Mouse (Mus musculus) limb, embryonic 14.5 days (tissue): ENCODE results near the gene Tnr. TPM values are rescaled to one million over a fixed set of nuclear protein-coding genes. Genes with fewer than 3 reads are reported as not detected.

Experiments
- ATAC-seq: fragments of 200-750 bp; cut with Nextera tagmentation; 2 replicates; pipeline ENCODE4 v1.8.0; 2017; ENCODE audit warnings: low read depth, moderate number of reproducible peaks, moderate TSS enrichment; ENCODE audit not compliant: low FRiP score
- DNase-seq: peaks from one replicate; pipeline ENCODE4 v3.0.0-alpha.2; 2015; ENCODE audit warnings: low spot score
- H3K27ac ChIP-seq: fragments of 300-500 bp; sonication (generic); replicated peaks from 2 replicates; pipeline ENCODE4 v1.5.1; 2014; ENCODE audit warnings: low read depth, mild to moderate bottlenecking, low read length, moderate library complexity, mixed read lengths
- H3K27me3 ChIP-seq: fragments of 300-500 bp; sonication (generic); 2 replicates; pipeline ENCODE4 v1.6.1; 2014; ENCODE audit warnings: low read length, mixed read lengths; ENCODE audit not compliant: control insufficient read depth, insufficient read depth
- H3K36me3 ChIP-seq: fragments of 300-500 bp; sonication (generic); 2 replicates; pipeline ENCODE4 v1.6.1; 2014; ENCODE audit warnings: mild to moderate bottlenecking, low read length, moderate library complexity, mixed read lengths; ENCODE audit not compliant: control insufficient read depth, insufficient read depth
- H3K4me1 ChIP-seq: fragments of 300-500 bp; sonication (generic); 2 replicates; pipeline ENCODE4 v1.6.1; 2014; ENCODE audit warnings: antibody characterized with exemption, low read length, mixed read lengths; ENCODE audit not compliant: control insufficient read depth, insufficient read depth
- H3K4me2 ChIP-seq: fragments of 300-500 bp; sonication (generic); replicated peaks from 2 replicates; pipeline ENCODE4 v1.6.1; 2014; ENCODE audit warnings: low read depth, mild to moderate bottlenecking, low read length, moderate library complexity; ENCODE audit not compliant: severe bottlenecking
- H3K4me3 ChIP-seq: fragments of 300-500 bp; sonication (generic); replicated peaks from 2 replicates; pipeline ENCODE4 v1.5.1; 2014; ENCODE audit warnings: low read length
- H3K9ac ChIP-seq: fragments of 300-500 bp; sonication (generic); 2 replicates; pipeline ENCODE4 v1.6.1; 2014; ENCODE audit warnings: mild to moderate bottlenecking, low read depth, low read length, moderate library complexity; ENCODE audit not compliant: severe bottlenecking
- H3K9me3 ChIP-seq: fragments of 300-500 bp; sonication (generic); 2 replicates; pipeline ENCODE4 v1.6.1; 2016; ENCODE audit warnings: low read length; ENCODE audit not compliant: control insufficient read depth
- POLR2A ChIP-seq: fragments of 200-500 bp; IDR thresholded peaks from 2 replicates; pipeline ENCODE4 v1.8.0; 2012; ENCODE audit warnings: inconsistent platforms, mild to moderate bottlenecking, moderate library complexity, borderline replicate concordance; ENCODE audit not compliant: insufficient read depth, insufficient read length; ENCODE audit errors: extremely low read depth
- WGBS: fragments of 180-500 bp; shearing (Covaris S2); extraction: QIAGEN DNeasy Blood & Tissue Kit; methylation state at CpG from one replicate; pipeline ENCODE4 v1.1.7; 2014; 5-methylcytosine and 5-hydroxymethylcytosine counted together
- polyA plus RNA-seq, 2 experiments: library from polyadenylated mRNA; depleted of rRNA in 1 of 2; stranded (reverse) in 1 of 2; unstranded in 1 of 2; fragments of >200 nt; fragmentation: Nextera tagmentation in 1 of 2; extraction: Ambion mirVana in 1 of 2; gene quantifications; 2 replicates each; pipeline versions ENCODE4 v1.2.1 to v1.2.3; 2012 to 2014

Tnr gene
- polyA plus RNA-seq, 2 experiments: 0.03 to 0.15 TPM

- Histone ChIP-seq H3K27me3 (no peaks in the 10 kb centered on the region), H3K9me3 (no peaks in the 10 kb centered on the region), H3K9ac (no peak overlapping the region), H3K4me2 (no peak overlapping the region), H3K4me1 (no peaks in the 10 kb centered on the region), H3K36me3 (no peaks in the 10 kb centered on the region), H3K27ac (no peak overlapping the region), H3K4me3 (no peak overlapping the region)
- TF ChIP-seq POLR2A: no peak
- no peak for DNase-seq
- 75% methylated on average over 3 of the region's 3 CpGs for WGBS
- ATAC-seq: no peak
Measured at GRCm38 (mm10) chr1:159900639-159901038, 377.1 kb downstream of the Tnr start.

- no peak overlapping the region for H3K9ac ChIP-seq
- DNase-seq: no peak
- H3K27me3 ChIP-seq: no peaks in the 10 kb centered on the region
- no peak for ATAC-seq
- no peak overlapping the region for H3K4me2 ChIP-seq
- no peaks in the 10 kb centered on the region for H3K4me1 ChIP-seq
- H3K9me3 ChIP-seq: no peaks in the 10 kb centered on the region
- no peak for TF ChIP-seq POLR2A
- 81% methylated on average over 7 of the region's 7 CpGs for WGBS
- H3K27ac ChIP-seq: no peak overlapping the region
- H3K4me3 ChIP-seq: no peak overlapping the region
- no peaks in the 10 kb centered on the region for H3K36me3 ChIP-seq
Measured at GRCm38 (mm10) chr1:159901366-159902119, 378.0 kb downstream of the Tnr start.

GRCm38 (mm10) chr1:159902120-159902497, 378.5 kb downstream of the Tnr start:
- Histone ChIP-seq H3K4me1 (no peaks in the 10 kb centered on the region), H3K36me3 (no peaks in the 10 kb centered on the region), H3K9me3 (no peaks in the 10 kb centered on the region), H3K4me2 (no peak overlapping the region), H3K27ac (no peak overlapping the region), H3K27me3 (no peaks in the 10 kb centered on the region), H3K4me3 (no peak overlapping the region), H3K9ac (no peak overlapping the region)
- DNase-seq (no peak), ATAC-seq (no peak)
- TF ChIP-seq POLR2A: no peak
- 88% methylated on average over 4 of the region's 4 CpGs for WGBS

GRCm38 (mm10) chr1:159911006-159911405, 387.4 kb downstream of the Tnr start:
- DNase-seq (peak; percentile 22), ATAC-seq (no peak)
- WGBS: 34% methylated on average over 5 of the region's 5 CpGs
- H3K4me1 ChIP-seq: no peaks in the 10 kb centered on the region
- no peak overlapping the region for H3K4me3 ChIP-seq
- H3K9me3 ChIP-seq: no peaks in the 10 kb centered on the region
- no peak overlapping the region for H3K9ac ChIP-seq
- H3K27ac ChIP-seq: no peak overlapping the region
- H3K4me2 ChIP-seq: no peak overlapping the region
- no peaks in the 10 kb centered on the region for H3K27me3 ChIP-seq
- no peak for TF ChIP-seq POLR2A
- H3K36me3 ChIP-seq: no peaks in the 10 kb centered on the region

GRCm38 (mm10) chr1:159914726-159915125, 391.2 kb downstream of the Tnr start:
- Histone ChIP-seq H3K27me3 (no peaks in the 10 kb centered on the region), H3K27ac (no peak overlapping the region), H3K9ac (no peak overlapping the region), H3K4me3 (no peak overlapping the region), H3K4me1 (no peaks in the 10 kb centered on the region), H3K4me2 (no peak overlapping the region), H3K9me3 (no peaks in the 10 kb centered on the region), H3K36me3 (no peaks in the 10 kb centered on the region)
- no peak for DNase-seq
- ATAC-seq: no peak
- TF ChIP-seq POLR2A: no peak

- TF ChIP-seq POLR2A: no peak
- ATAC-seq (no peak), DNase-seq (no peak)
- WGBS: 63% methylated on average over 2 of the region's 2 CpGs
- no peaks in the 10 kb centered on the region for H3K4me1 ChIP-seq
- no peaks in the 10 kb centered on the region for H3K36me3 ChIP-seq
- H3K9me3 ChIP-seq: no peaks in the 10 kb centered on the region
- H3K4me3 ChIP-seq: no peak overlapping the region
- no peak overlapping the region for H3K9ac ChIP-seq
- no peak overlapping the region for H3K27ac ChIP-seq
- H3K27me3 ChIP-seq: no peaks in the 10 kb centered on the region
- no peak overlapping the region for H3K4me2 ChIP-seq
Measured at GRCm38 (mm10) chr1:159920571-159920970, 397.0 kb downstream of the Tnr start.
